Mouse (Mus musculus): ENCODE data around the gene Gadd45b.

- no peak for TF ChIP-seq POLR2A (IDR thresholded peaks at IDR 0.05; ENCODE audit: insufficient read depth, low read depth, low read length)
- no peak for TF ChIP-seq CTCF (IDR thresholded peaks at IDR 0.05)
Observed at GRCm38 (mm10) chr10:80913364-80914011, 16.4 kb upstream of the Gadd45b start.
